Mouse (Mus musculus) heart, adult 2 months (tissue): ENCODE measurements around the gene Ttc41.

ENCODE experiments used
- CTCF ChIP-seq: fragments of 200-600 bp; IDR thresholded peaks from 2 replicates; pipeline ENCODE4 v1.8.1; 2022; ENCODE audit warnings: antibody characterized with exemption, mild to moderate bottlenecking, moderate library complexity
- EP300 ChIP-seq: fragments of 200-500 bp; IDR thresholded peaks from 2 replicates; pipeline ENCODE4 v1.6.1; 2011; ENCODE audit warnings: low read depth, low read length, control low read depth; ENCODE audit not compliant: insufficient read depth
- POLR2A ChIP-seq: fragments of 200-500 bp; IDR thresholded peaks from 2 replicates; pipeline ENCODE4 v1.6.1; 2011; ENCODE audit warnings: mild to moderate bottlenecking, low read depth, low read length, control low read depth; ENCODE audit not compliant: insufficient read depth

DNA sequence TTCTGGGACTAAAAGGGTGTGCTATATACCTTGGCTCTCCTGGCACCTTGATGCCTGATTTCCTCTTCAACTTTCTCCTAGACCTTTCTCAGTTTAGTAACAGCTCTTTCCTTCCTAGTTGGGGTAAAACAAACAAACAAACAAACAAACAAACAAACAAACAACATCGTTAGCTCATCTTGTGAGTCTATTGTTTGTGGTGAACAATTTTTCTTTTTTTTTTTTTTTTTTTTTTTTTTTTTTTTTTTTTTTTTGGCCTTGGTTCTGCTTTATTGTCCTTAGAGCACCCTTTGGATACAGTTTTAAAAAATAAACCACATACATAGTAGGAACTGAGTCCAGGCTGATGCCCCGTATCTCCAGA lies 25.9 kb downstream of the Ttc41 start:
- TF ChIP-seq POLR2A: no peak
- no peak for TF ChIP-seq CTCF
- no peak for TF ChIP-seq EP300
